Mouse (Mus musculus) erythroblast, embryonic 14.5 days (primary cell): ENCODE measurements around the gene Hist1h2ab.

Experiments used
- GATA1 ChIP-seq: IDR thresholded peaks from 2 replicates; pipeline ENCODE4 v1.6.1; 2012; ENCODE audit warnings: low read length, inconsistent platforms, mixed read lengths
- TAL1 ChIP-seq: IDR thresholded peaks from 3 replicates; pipeline ENCODE4 v1.6.1; 2012; ENCODE audit warnings: low read length, inconsistent platforms, mixed read lengths

DNA sequence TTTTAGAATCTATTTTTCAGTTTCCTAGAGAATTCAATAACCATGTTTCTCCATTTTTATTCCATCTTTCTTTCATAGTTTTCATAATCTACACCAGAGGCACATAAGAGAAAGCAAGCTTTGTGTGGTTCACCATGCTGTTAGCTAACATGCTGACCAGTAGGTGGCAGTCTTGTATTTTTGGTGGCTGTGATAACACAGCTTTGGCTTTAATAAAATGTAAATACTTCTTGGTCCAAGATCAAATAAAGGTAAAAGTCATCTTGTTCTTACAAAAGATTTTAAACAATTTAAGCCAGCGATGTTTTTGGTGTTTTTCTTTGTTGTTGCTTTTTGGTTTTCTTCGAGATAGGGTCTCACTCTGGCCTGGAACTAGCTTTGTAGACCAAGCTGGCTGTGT lies 41.6 kb downstream of the Hist1h2ab start:
- no peak for TF ChIP-seq GATA1
- TF ChIP-seq TAL1 = no peak
